Mouse (Mus musculus): ENCODE data around the gene Pigo.

DNA sequence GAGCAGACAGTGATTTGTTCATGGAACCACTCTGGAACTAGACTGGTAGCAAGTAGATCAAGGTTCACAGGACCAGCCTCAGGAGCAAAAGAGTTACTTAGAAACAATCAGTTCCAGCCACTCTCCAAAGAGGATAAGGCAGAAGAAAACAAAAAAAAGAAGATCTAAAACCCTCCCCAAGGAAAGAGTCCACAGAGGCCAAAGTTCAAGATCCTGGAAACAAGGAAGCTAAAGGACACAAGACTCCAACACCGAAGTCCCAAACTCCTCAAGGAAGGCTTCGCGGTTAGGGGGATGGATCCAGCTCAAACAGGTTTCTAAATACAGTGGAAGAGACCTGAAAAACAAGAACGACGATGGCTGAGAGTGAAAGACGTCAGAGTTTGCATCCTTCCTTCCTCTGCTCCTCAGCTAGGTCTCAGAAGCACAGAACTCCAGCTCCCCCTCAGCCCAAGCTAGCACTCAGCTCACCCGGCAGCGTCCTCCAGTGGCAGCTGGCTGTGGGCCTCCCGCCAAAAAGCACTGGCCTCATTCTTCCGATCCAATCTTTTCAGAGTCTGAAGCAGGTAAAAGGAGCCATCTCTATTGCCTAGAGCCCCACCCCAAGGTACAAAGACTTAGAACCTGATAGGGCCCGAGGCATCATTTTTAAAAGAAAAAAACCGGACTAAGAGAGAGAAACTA lies 22.7 kb downstream of the Pigo start:
- TF ChIP-seq CTCF (IDR thresholded peaks at IDR 0.05; ENCODE audit: low read depth, low read length), result peak; percentile 43
- TF ChIP-seq POLR2A (IDR thresholded peaks at IDR 0.05; ENCODE audit: insufficient read depth, low read length), result no peak
